Mouse (Mus musculus) C2C12 (cell line): ENCODE data around the gene Rdh8.

Experiments
- CEBPB ChIP-seq: IDR thresholded peaks from one replicate; pipeline ENCODE4 v1.6.1; 2011; ENCODE audit warnings: low read depth, mild to moderate bottlenecking, control low read depth, moderate library complexity
- CTCF ChIP-seq: IDR thresholded peaks from one replicate; pipeline ENCODE4 v1.5.1; 2011; ENCODE audit not compliant: control insufficient read depth, insufficient read depth, insufficient read length
- MAX ChIP-seq: IDR thresholded peaks from one replicate; pipeline ENCODE4 v1.6.1; 2011; ENCODE audit warnings: mild to moderate bottlenecking, control low read depth
- MYOD1 ChIP-seq: IDR thresholded peaks from one replicate; pipeline ENCODE4 v1.6.1; 2011; ENCODE audit warnings: low read depth; ENCODE audit not compliant: control insufficient read depth, insufficient read length
- MYOG ChIP-seq: IDR thresholded peaks from one replicate; pipeline ENCODE4 v1.6.1; 2011; ENCODE audit not compliant: control insufficient read depth, insufficient read length; ENCODE audit errors: extremely low read depth
- USF1 ChIP-seq: IDR thresholded peaks from one replicate; pipeline ENCODE4 v1.6.1; 2011; ENCODE audit warnings: low read depth, mild to moderate bottlenecking, control low read depth, moderate library complexity

DNA sequence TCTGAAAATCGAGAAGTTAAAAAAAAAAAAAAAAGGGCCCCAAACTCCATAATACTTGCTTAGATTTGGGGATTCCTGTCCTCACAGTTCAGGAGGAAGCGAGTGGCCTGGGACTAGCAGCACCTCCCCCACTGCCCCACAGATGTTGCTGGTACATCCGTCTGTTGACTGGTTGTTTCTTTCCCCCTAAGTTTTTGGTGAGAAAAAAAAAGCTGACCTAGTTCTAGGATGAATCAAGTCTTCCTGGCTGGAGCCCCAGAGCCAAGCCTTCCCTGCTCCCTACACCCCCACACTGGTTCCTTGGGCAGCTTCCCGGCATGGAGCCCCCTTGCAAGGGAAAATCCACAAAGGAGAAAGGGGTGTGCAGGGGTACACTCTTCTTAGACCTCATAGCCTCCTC is 8.0 kb upstream of the Rdh8 start:
- no peak for TF ChIP-seq MAX
- no peak for TF ChIP-seq CTCF
- no peak for TF ChIP-seq USF1
- no peak for TF ChIP-seq MYOG
- no peak for TF ChIP-seq MYOD1
- TF ChIP-seq CEBPB = no peak
